Mouse (Mus musculus) cerebellum, adult 11 months (tissue): Measurements from ENCODE around the gene Aktip.

Experiments
- DNase-seq: peaks from one replicate; pipeline ENCODE4 v3.0.0; 2022

Aktip gene

DNA sequence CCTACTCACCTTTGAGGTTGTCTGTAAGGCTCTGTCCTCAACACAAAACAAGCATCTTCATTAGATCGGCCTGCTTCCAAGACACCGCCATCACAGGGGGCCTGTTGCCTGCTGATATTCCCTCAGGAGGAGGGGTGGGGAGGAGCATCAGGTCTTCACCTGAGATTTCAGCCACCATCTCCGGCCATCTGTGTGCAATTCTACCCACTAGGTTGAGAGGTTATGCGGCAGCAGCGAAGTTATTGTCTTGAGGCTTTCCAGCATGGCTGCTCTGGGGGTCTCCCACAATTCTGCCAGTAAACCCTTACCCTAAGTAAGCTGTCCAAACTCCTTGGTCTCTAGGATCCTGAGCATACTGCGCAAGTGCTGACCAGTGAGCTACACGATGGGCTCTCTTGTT is at the start of gene Aktip:
Aktip (minus strand) TSS at position 101 of the 400 bp plus-strand sequence.
- DNase-seq: no peak

GRCm38 (mm10) chr8:91245821-91246454 is 46.2 kb upstream of the Aktip start:
- DNase-seq: no peak

DNA sequence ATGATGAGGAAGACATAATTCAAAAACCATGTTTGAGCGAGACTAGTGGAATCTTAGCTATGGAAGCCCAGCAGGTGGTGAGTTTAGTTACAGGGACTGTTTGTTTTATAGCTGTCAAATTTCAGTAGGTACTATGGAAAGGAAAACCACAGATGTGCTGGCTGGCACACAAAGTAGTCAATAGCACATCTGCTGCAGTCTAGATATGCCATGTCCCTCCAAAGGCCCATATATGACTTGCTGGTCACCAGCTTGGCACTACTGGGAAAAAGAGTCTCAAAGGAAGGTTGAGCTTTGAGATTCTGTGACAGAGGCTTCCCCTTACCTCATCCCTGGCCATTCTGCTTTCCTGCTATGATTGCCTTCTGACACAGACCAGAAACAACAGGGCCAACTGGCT is 42.9 kb upstream of the Aktip start:
- no peak for DNase-seq

DNA sequence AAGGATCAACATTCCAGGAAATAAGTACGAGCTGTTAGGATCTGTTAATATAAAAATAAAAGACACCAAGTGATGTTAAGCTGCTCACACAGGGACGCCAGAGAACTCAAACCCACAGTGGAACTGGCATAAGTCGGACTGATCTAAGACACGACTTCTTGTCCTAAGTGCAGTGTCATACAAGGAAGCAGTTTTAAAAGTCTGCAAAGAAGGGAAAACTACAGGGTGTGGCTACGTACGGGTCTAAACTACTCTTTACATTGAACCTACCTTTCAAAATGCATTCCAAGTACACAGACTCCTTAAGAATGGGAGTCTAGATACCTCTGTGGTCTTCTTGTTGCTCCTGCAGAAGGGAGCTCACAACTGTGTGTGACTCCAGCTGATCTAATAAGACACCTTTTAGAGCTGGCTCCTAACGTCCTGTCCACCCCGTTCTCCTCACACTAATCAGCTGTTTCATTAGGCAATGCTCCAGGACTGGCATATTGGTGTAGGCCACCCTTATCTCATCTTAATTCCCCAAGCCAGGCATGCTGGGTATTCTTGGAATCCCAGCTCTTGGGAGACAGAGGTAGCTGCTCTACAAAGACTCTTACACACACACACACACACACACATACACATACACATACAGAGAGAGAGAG is 42.2 kb upstream of the Aktip start:
- DNase-seq: no peak

DNA sequence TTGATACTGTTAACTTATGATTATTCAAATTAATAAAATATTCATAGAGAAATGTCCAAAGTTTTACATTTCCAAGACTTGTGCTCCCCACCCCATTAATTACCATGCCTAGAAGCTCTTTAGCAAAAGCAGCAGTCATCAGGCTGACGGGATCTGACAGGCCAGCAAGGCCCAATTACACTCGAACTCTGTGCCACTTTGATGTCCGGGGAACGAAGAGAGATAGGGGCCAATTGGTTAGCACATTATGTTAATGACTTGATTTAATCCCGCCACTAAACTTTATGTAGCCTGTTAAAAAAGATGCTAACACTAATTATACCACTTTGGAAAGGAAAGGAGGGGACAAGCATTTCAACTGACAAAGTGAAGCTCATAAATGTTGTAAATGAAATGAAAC is 41.6 kb upstream of the Aktip start:
- DNase-seq: no peak

GRCm38 (mm10) chr8:91237191-91237590 is 37.4 kb upstream of the Aktip start:
- no peak for DNase-seq

DNA sequence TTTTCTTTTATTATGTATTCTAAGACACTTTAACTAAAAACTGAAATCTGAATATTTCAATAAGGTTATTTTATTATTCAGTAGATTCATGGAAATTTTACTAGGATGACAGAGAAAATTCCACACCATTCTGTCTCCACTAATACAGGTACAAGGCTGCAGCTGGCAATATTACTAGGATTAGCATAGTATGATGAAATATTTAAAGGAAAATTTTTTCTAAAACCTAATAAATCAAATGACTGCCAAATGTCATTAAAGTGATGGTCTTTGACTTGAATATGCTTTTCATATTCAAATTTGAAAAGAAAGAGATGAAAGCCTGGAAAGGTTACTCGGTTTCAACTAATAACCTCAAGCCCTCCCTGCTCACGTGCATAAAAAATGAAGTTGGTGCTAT is 34.3 kb upstream of the Aktip start:
- no peak for DNase-seq

- peak; percentile 38 for DNase-seq
These were observed 27.7 kb upstream of the Aktip start for GRCm38 (mm10) chr8:91227421-91227841.

DNA sequence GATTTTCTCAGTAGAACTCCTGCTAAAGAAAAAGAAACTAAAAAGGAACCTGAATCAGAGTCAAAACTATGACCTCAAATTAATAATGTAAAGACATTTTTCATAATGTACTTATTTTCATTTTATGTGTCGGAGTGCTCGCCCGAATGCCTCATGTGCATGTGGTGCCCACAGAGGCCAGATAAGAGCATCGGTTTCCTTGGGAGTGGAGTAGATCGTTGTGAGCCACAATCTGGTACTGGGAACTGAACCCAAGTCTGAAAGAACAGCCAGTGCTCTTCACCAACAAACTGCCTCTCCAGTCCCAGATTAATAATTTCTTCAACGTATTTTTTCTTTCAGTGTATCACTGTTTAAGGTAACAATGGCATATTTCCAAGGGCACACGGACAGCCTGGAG is 24.5 kb upstream of the Aktip start:
- DNase-seq: no peak

GRCm38 (mm10) chr8:91221841-91222240 is 22.1 kb upstream of the Aktip start:
- DNase-seq: no peak

DNA sequence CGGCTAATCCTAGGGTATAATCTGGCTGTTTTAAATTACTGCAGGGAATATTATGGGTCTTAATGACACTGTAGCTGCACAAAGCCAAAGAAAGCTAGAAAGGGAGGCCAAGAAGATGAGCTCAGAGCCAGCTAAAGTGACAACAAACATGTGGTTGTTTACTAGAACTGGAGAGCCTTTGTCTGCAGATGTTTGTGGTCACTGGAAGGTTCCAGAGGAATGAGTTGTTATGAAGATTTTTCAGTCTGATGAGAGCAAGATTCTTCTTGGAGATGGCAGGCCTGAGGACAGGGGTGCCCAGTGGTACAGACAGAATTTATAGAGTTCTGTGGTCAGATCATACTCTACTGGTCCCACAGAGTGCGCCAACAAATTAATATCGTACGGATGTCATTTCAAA is 18.5 kb upstream of the Aktip start:
- no peak for DNase-seq

DNA sequence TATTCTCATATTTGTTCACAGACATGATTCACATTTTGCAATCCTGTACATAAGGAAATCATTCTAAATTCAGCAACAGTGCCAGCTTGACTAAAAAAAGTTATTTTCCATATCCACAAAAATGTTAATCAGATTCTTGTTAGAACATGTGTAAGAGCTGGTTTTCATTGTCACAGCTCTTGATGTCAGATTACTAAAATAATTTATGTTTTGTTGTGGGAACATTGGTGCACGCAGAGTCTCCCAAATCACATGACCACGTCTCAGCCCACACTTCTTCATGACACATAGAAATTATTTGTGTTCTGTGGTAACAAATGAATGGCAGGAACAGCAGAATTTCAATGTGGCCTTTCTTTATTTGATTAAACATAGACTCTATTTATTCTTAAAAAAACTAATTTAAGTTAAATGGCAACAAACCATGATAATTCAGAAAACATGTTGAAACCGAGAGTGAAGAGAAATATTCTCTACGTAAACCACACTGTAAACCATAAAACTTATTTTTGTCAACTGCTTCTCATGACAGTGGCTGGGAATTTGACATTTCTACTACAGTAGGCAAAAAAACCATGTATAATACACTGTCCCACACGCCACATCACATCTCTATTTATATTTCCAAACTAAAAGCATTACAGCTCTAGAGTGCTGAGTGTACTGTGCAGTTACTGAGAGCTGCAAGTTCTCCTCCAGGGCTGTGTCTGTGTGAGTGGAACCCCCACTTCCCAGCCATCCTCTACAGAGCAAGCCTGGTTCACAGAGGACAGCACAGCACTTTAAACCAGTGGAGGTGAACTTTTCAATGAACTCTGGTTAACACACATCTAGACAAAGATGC is 17.5 kb upstream of the Aktip start:
- DNase-seq: no peak

DNA sequence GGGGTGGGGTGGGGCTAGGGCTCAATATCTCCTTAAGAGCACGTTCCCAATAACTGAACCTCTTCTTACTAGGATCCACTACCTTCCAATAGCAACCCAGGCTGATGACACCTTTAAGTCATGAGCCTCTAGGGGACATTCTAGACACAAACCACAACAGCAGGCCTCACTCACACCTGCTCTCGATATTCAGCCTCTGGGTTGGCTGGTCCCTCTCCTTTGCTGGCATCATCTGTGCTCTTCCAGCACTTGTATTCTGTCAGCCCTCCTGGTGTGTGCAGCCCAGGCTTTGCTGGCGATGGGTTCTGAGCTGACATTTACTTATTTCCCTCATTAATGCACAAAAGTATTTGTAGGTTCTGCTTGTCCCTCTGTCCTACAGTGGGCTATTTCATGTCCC is 14.5 kb upstream of the Aktip start:
- DNase-seq: no peak

DNA sequence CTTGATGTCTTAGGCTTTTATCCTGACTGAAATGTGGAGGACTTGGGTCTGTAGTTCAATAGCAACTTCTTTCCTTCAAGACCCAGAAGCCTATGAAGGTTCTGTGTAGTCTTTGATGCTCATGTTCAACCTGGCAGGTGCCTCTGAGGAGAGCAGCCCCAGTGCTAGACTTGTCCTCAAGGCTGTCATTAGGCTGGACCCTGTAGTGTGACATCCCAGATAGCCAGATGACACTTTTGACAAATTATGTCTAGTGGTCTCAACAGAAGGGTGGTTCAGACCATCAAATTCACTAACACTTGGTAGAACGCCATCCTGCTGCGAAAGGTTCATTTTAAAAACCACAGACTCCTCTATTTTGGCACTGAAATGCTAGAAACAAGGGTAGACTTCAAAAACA is 13.2 kb upstream of the Aktip start:
- no peak for DNase-seq

DNA sequence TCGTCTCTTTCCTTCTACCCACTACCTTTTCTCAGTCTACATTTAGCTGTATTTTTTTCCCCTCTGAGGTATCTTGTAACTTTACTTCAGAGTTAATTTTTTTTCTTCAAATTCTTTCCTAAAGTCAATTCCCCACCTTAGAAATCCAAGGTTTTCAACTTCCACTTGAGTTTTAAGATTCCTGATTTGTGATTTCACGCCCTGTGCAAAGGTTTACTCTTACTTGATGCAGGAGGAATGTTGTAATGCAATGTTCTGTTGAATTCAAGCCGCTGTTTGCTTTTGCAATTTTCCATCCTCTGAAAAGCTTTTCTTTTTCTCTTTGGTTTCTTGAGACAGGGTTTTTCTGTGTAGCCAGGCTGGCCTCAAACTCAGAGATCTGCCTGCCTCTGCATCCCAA is 9.9 kb upstream of the Aktip start:
- DNase-seq: no peak

DNA sequence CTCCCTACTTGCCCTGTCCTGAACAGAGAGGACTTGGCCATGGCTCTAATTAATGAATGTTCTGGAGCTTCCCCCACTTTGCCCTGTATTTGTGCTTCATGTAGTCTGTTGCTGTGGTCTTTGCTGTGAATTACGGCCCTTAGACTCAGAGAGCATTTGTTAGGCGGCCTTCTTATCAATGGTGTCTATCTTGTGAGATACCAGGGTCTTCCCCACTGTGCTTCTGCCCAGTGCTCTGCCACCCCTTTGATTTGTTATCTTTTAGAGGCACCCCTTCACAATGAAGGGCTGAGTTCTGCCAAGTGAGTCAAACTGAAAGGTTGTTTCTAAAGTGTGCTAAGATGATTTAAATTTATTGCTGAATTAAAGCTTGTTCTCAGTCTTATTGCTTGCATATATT is 7.9 kb upstream of the Aktip start:
- no peak for DNase-seq

DNA sequence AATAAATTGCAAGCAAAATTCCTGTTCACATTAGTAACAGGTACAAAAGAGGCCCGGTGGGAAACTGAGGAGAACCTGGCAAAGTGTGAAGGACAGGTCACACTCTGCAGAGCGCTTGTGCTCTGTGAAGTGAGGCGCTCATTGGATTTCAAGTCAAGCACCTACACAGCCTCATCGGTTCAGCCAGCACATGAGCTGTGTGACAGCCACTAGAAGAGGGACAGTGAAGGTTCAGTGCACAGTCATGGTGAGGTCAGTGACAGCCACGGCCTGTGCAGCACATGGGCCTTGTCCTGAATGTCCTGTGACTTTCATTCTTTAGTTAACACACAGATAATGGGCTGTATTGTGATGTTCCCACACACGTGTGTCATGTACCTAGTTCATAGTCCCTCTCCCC is 6.1 kb upstream of the Aktip start:
- no peak for DNase-seq

DNA sequence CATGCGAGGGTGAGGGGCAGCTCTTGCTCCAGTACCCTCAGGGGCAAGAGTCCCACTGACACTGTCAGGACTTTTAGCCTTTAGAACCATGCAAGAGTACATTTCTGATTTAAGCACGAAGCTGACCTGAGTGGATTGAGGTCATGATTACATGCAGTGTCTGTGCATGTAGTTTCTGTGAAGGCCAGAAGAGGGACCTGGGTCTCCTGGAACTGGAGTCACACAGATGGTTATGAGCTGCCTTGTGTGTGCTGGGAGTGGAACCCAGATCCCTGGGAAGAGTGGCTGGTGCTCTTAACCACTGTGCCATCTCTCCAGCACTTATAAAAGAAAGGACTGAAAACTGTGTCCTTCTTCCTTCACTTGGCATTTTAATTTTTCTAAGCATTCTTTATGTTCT is 1.4 kb upstream of the Aktip start:
- DNase-seq: no peak

DNA sequence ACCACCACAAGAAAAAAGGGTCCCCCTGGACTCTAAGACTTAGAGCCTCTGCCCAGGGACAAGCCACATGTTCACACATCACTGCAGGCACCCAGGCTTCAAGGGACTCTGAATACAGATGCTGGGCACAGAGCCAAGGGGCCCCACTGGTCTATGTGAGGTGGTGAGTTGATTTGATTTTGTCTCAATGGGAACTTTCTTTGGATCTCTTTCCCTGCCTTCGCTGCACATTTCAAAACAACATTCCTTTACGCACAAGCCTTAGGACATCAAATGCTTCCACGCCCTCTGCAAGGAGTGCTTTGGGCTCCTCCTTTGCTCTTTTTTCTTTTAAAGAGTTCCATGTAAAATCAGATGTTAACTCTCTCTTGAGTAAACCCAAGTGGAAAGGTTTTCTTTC is 1.7 kb downstream of the Aktip start:
- no peak for DNase-seq

DNA sequence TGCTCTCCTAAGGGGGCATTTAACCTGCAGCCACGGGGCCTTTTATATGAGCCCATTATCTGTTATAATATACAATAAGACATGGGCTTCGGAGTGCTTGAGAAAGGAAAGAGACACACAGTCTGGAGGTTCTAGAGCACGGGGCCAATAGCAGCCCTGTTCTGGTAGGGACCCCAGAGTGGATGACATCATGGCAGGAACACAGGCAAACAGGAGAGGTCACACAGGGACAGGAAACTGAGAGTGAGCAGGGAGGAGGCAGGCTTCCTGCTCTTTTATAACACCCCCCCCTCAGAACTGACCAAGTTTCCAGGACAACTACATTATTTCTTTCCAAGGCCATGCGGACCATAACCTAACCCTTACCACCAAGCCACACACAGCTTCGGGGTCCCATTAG is 2.5 kb downstream of the Aktip start:
- DNase-seq: no peak

DNA sequence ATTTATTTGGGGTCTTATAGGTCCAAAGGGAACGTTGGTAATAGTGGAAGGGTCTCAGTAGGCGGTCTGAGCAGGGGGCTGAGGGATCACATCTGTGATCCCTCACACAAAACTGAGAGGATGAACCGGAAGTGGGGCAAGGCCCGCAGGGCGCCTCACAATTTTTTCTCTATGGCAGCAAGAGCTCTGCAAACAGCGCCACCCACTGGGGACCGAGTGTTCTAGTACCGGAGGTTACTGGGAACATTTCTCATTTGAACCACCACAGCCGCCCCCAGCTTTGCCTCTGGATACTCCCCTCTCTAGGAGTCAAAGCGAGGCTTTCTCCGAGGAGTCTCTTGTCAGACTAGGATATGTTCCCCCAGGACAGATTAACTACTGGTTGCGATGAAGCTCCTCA is 3.1 kb downstream of the Aktip start:
- DNase-seq: no peak

- no peak for DNase-seq
These were observed 5.7 kb downstream of the Aktip start for GRCm38 (mm10) chr8:91194081-91194480.

DNA sequence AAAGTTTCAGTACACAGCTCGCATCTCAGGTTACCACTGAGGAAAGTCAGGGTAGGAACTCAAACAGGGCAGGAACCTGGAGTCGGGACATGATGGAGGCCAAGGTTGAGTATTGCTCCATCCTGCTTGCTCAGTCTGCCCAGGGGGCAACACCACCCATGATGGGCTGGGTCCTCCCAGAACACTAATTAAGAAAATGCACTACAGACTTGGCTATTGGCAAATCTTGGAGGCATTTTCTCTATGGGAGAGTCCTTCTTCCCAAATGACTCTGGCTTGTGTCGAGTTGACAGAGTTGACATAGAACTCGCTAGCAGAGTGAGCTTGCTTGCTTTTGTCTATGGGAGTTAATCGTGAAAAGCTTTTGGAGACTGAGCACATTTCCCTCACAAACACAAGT is 6.8 kb downstream of the Aktip start:
- DNase-seq: no peak

- peak; percentile 8 for DNase-seq
These were observed 8.9 kb downstream of the Aktip start for GRCm38 (mm10) chr8:91190816-91191340.
